In genomic region chr11:117589006-117589405, GRCm38 (mm10) we compare ENCODE assay signal across 14 mouse cellular contexts.
DNase-seq lines count a peak whose midpoint lies in the region; ATAC-seq and TF ChIP-seq lines count a peak whose summit lies in the region.
"Had no signal": no experiment of that assay in that cellular context is flagged by ENCODE, and none has a peak within 500 bp of the region (broad histone marks: within the 10 kb centered on the region; RNA-seq: fewer than 3 reads in every experiment).

No protein-coding gene starts in this region.

- DNase-seq in cerebellum, postnatal 10 days = peak; percentile 65
- DNase-seq in cerebellum, adult 9-11 months = no peak
- DNase-seq in hindbrain, embryonic 10.5 days (ENCODE audit: low spot score) = peak; percentile 24
- DNase-seq in left cerebral cortex, postnatal 4 days = no peak
- no peak for DNase-seq in T-cell, adult 2 months (ENCODE audit: low spot score)
- DNase-seq: cerebellum, adult 11 months; heart, postnatal 10 days; kidney, postnatal 14 days; thymus, postnatal 4 days had no signal

- no peak for TF ChIP-seq CTCF in E14TG2a.4 (conservative IDR thresholded peaks at IDR 0.05; ENCODE audit: low read length)

- H3K4me1 ChIP-seq in hindbrain, embryonic 10.5 days (replicated peaks) = peaks cover 35% of the 10 kb centered on the region
- peaks cover 24% of the 10 kb centered on the region for H3K4me1 ChIP-seq in hindbrain, embryonic 12.5 days
- peaks cover 65% of the 10 kb centered on the region for H3K4me1 ChIP-seq in E14TG2a.4 (replicated peaks; ENCODE audit: low read depth, low read length)
- H3K4me1 ChIP-seq in intestine, embryonic 15.5 days (replicated peaks) = peaks cover 4% of the 10 kb centered on the region; the same call in 1 of the 2 replicates
- H3K4me1 ChIP-seq: liver, embryonic 15.5 days had no signal

- WGBS in hindbrain, embryonic 10.5 days = 80% methylated on average over 8 of the region's 8 CpGs
- WGBS in hindbrain, embryonic 12.5 days = 72% methylated on average over 8 of the region's 8 CpGs
- 67% methylated on average over 8 of the region's 8 CpGs for WGBS in intestine, embryonic 15.5 days

- H3K4me2 ChIP-seq in hindbrain, embryonic 12.5 days (replicated peaks) = no peak overlapping the region
- H3K4me2 ChIP-seq in intestine, embryonic 15.5 days (replicated peaks) = no peak overlapping the region
- H3K4me2 ChIP-seq: liver, embryonic 15.5 days had no signal

- no peaks in the 10 kb centered on the region for H3K36me3 ChIP-seq in hindbrain, embryonic 10.5 days
- no peaks in the 10 kb centered on the region for H3K36me3 ChIP-seq in hindbrain, embryonic 12.5 days
- peaks cover 5% of the 10 kb centered on the region; the same call in 1 of the 2 replicates for H3K36me3 ChIP-seq in E14TG2a.4 (ENCODE audit: insufficient read depth, low read length)
- H3K36me3 ChIP-seq in intestine, embryonic 15.5 days = no peaks in the 10 kb centered on the region
- H3K36me3 ChIP-seq: liver, embryonic 15.5 days had no signal

- H3K4me3 ChIP-seq in hindbrain, embryonic 10.5 days = no peak overlapping the region
- no peak overlapping the region for H3K4me3 ChIP-seq in hindbrain, embryonic 12.5 days
- H3K4me3 ChIP-seq in E14TG2a.4 (replicated peaks; ENCODE audit: low read length) = peak overlapping the region; percentile 64
- H3K4me3 ChIP-seq in intestine, embryonic 15.5 days (replicated peaks) = no peak overlapping the region
- H3K4me3 ChIP-seq: liver, embryonic 15.5 days had no signal

- intact Hi-C loops in left cerebral cortex, postnatal 4 days (cut with DNase I) = no loop called here

- peak overlapping the region; percentile 77 for H3K27ac ChIP-seq in hindbrain, embryonic 10.5 days
- H3K27ac ChIP-seq in hindbrain, embryonic 12.5 days = no peak overlapping the region
- peak overlapping the region; percentile 63; the same call in 1 of the 2 replicates for H3K27ac ChIP-seq in intestine, embryonic 15.5 days
- H3K27ac ChIP-seq: liver, embryonic 15.5 days had no signal

- no peaks in the 10 kb centered on the region for H3K27me3 ChIP-seq in hindbrain, embryonic 10.5 days (ENCODE audit: insufficient read depth, poor library complexity, severe bottlenecking)
- H3K27me3 ChIP-seq in hindbrain, embryonic 12.5 days = no peaks in the 10 kb centered on the region
- no peaks in the 10 kb centered on the region for H3K27me3 ChIP-seq in E14TG2a.4 (ENCODE audit: insufficient read depth, low read length)
- H3K27me3 ChIP-seq in intestine, embryonic 15.5 days (replicated peaks) = no peaks in the 10 kb centered on the region

- ATAC-seq in hindbrain, embryonic 12.5 days (ENCODE audit: low FRiP score) = no peak
- no peak for ATAC-seq in intestine, embryonic 15.5 days
- ATAC-seq: inflammation-experienced regulatory T-cells, adult 6 months had no signal

- no peak overlapping the region for H3K9ac ChIP-seq in hindbrain, embryonic 12.5 days
- H3K9ac ChIP-seq in intestine, embryonic 15.5 days = no peak overlapping the region
- H3K9ac ChIP-seq: liver, embryonic 15.5 days had no signal

- 0 out of 2 replicates have a peak, but pooled peaks cover 3% of the 10 kb centered on the region for H3K9me3 ChIP-seq in hindbrain, embryonic 10.5 days
- H3K9me3 ChIP-seq in hindbrain, embryonic 12.5 days (replicated peaks) = no peaks in the 10 kb centered on the region
- peaks cover 20% of the 10 kb centered on the region for H3K9me3 ChIP-seq in E14TG2a.4 (ENCODE audit: low read length)
- no peaks in the 10 kb centered on the region for H3K9me3 ChIP-seq in intestine, embryonic 15.5 days
- H3K9me3 ChIP-seq: liver, embryonic 15.5 days had no signal

Comparison
In these comparisons a context has a peak if more than half of its experiments do, and no peak if none do; other contexts are left out.
1. DNase-seq: peak in cerebellum, postnatal 10 days (2 of 2) and hindbrain, embryonic 10.5 days (single experiment); none in cerebellum, adult 9-11 months (single experiment), left cerebral cortex, postnatal 4 days (single experiment) and T-cell, adult 2 months (single experiment).